Mouse (Mus musculus): ENCODE data around the gene Psmb3.

GRCm38 (mm10) chr11:97714356-97714755, 11.2 kb downstream of the Psmb3 start:
- TF ChIP-seq POLR2A (IDR thresholded peaks at IDR 0.05; ENCODE audit: low read depth, low read length) (no peak), CTCF (IDR thresholded peaks at IDR 0.05; ENCODE audit: extremely low read depth, insufficient read depth, insufficient read length, insufficient replicate concordance) (no peak)
